In genomic region chr1:105988903-105989639, GRCm38 (mm10) we compare ENCODE assay signal across 7 mouse cellular contexts. TPM values are rescaled to one million over a fixed set of nuclear protein-coding genes. Genes with fewer than 3 reads are reported as not detected.
DNase-seq lines count a peak whose midpoint lies in the region; ATAC-seq and TF ChIP-seq lines count a peak whose summit lies in the region.

No protein-coding gene starts in this region.

- WGBS in neural tube, embryonic 11.5 days: 80% methylated on average over 14 of the region's 14 CpGs
- 80% methylated on average over 14 of the region's 14 CpGs for WGBS in forebrain, embryonic 10.5 days
- WGBS in limb, embryonic 14.5 days: 74% methylated on average over 14 of the region's 14 CpGs

- H3K27me3 ChIP-seq in neural tube, embryonic 11.5 days (ENCODE audit: control insufficient read depth, insufficient read depth, low read length): no peaks in the 10 kb centered on the region
- H3K27me3 ChIP-seq in forebrain, embryonic 10.5 days (ENCODE audit: poor library complexity, severe bottlenecking): peaks cover 14% of the 10 kb centered on the region
- H3K27me3 ChIP-seq in limb, embryonic 14.5 days (ENCODE audit: control insufficient read depth, insufficient read depth, low read length): no peaks in the 10 kb centered on the region

- H3K4me2 ChIP-seq in neural tube, embryonic 11.5 days (ENCODE audit: low read depth): peak overlapping the region; percentile 72
- peak overlapping the region; percentile 80 for H3K4me2 ChIP-seq in limb, embryonic 14.5 days (replicated peaks; ENCODE audit: low read depth, low read length, severe bottlenecking)

- peaks cover 12% of the 10 kb centered on the region for H3K4me1 ChIP-seq in neural tube, embryonic 11.5 days (ENCODE audit: control insufficient read depth, insufficient read depth, low read length)
- H3K4me1 ChIP-seq in forebrain, embryonic 10.5 days: peaks cover 35% of the 10 kb centered on the region
- peaks cover 28% of the 10 kb centered on the region for H3K4me1 ChIP-seq in limb, embryonic 14.5 days (ENCODE audit: control insufficient read depth, insufficient read depth, low read length)

- H3K36me3 ChIP-seq in neural tube, embryonic 11.5 days (ENCODE audit: control insufficient read depth, insufficient read depth, low read length): no peaks in the 10 kb centered on the region
- H3K36me3 ChIP-seq in forebrain, embryonic 10.5 days (replicated peaks): no peaks in the 10 kb centered on the region
- no peaks in the 10 kb centered on the region for H3K36me3 ChIP-seq in limb, embryonic 14.5 days (ENCODE audit: control insufficient read depth, insufficient read depth, low read length)

- DNase-seq in neural tube, embryonic 11.5 days (ENCODE audit: low spot score): no peak
- no peak for DNase-seq in neural tube, embryonic 10.5 days (ENCODE audit: extremely low spot score, low spot score)
- DNase-seq in forebrain, embryonic 10.5 days (ENCODE audit: extremely low spot score, low spot score): no peak
- DNase-seq in limb, embryonic 14.5 days (ENCODE audit: low spot score): no peak
- no peak for DNase-seq in ovary, postnatal 14 days (ENCODE audit: low spot score)
- DNase-seq in spleen, postnatal 10 days (ENCODE audit: low spot score in 2 of 2): no peak

- H3K4me3 ChIP-seq in neural tube, embryonic 11.5 days (ENCODE audit: low read depth, low read length): peak overlapping the region; percentile 78
- H3K4me3 ChIP-seq in forebrain, embryonic 10.5 days: peak overlapping the region; percentile 87
- peak overlapping the region; percentile 77 for H3K4me3 ChIP-seq in limb, embryonic 14.5 days (replicated peaks; ENCODE audit: low read length)

- no peak for TF ChIP-seq POLR2A in limb, embryonic 14.5 days (IDR thresholded peaks at IDR 0.05; ENCODE audit: borderline replicate concordance, extremely low read depth, insufficient read depth, insufficient read length)

- no peak overlapping the region for H3K9ac ChIP-seq in neural tube, embryonic 11.5 days (ENCODE audit: low read length)
- no peak overlapping the region for H3K9ac ChIP-seq in limb, embryonic 14.5 days (ENCODE audit: low read depth, low read length, severe bottlenecking)

- no peaks in the 10 kb centered on the region for H3K9me3 ChIP-seq in neural tube, embryonic 11.5 days (ENCODE audit: control insufficient read depth, low read length)
- no peaks in the 10 kb centered on the region for H3K9me3 ChIP-seq in forebrain, embryonic 10.5 days
- no peaks in the 10 kb centered on the region for H3K9me3 ChIP-seq in limb, embryonic 14.5 days (ENCODE audit: control insufficient read depth, low read length)

- no peak overlapping the region for H3K27ac ChIP-seq in neural tube, embryonic 11.5 days (ENCODE audit: low read depth, low read length)
- no peak overlapping the region; the same call in 1 of the 2 replicates for H3K27ac ChIP-seq in forebrain, embryonic 10.5 days
- no peak overlapping the region for H3K27ac ChIP-seq in limb, embryonic 14.5 days (replicated peaks; ENCODE audit: low read depth, low read length)

- no peak for ATAC-seq in neural tube, embryonic 11.5 days (ENCODE audit: insufficient read depth, low FRiP score, low TSS enrichment)
- no peak for ATAC-seq in limb, embryonic 14.5 days (ENCODE audit: low FRiP score, low read depth)
- ATAC-seq in monocyte, adult 5-6 weeks (replicated peaks; ENCODE audit: insufficient number of reproducible peaks, low FRiP score, low TSS enrichment, poor library complexity, severe bottlenecking): no peak

RNA-seq across cellular contexts. Expression of gene Zcchc2, which starts 1.1 kb away (rescaled TPM):
- 1.9 and 2.6 TPM in 2 replicates for polyA plus RNA-seq in neural tube, embryonic 11.5 days (2014; fragmentation: Nextera tagmentation; extraction: Ambion mirVana)
- polyA plus RNA-seq in forebrain, embryonic 10.5 days (2016; fragmentation: Nextera tagmentation; extraction: Ambion mirVana): 2.1 and 2.4 TPM in 2 replicates
- polyA plus RNA-seq in limb, embryonic 14.5 days (2012; rRNA removed): 12.1 and 15.0 TPM in 2 replicates
- 2.8 TPM in 2 replicates for polyA plus RNA-seq in limb, embryonic 14.5 days (2014; fragmentation: Nextera tagmentation; extraction: Ambion mirVana)
- total RNA-seq in monocyte, adult 5-6 weeks (2017): 40.5 to 52.4 TPM (median 42.4 TPM) in 3 replicates
